Mouse (Mus musculus): ENCODE measurements at regions not wholly inside any gene's neighbourhood (a gene's known extent, or its start where the extent isn't known, plus 50 kb on each side); places are given as distances from the start of the nearest gene placed in this dataset.

- H3K4me3 ChIP-seq (replicated peaks; ENCODE audit: extremely low read depth, low read depth, low read length), result no peak overlapping the region
- DNase-seq, result no peak
- 71% methylated on average over 4 of the region's 4 CpGs for WGBS
- TF ChIP-seq POLR2A (IDR thresholded peaks at IDR 0.05; ENCODE audit: borderline replicate concordance, extremely low read depth, low read depth, low read length) (no peak), CTCF (IDR thresholded peaks at IDR 0.05; ENCODE audit: insufficient read depth, low read length) (no peak)
- no peaks in the 10 kb centered on the region for H3K4me1 ChIP-seq (ENCODE audit: control insufficient read depth, insufficient read depth, low read length)
Measured at GRCm38 (mm10) chr3:83640433-83640832, 125.7 kb upstream of the Sfrp2 start.

GRCm38 (mm10) chr3:83663716-83664115 is 102.4 kb upstream of the Sfrp2 start:
- WGBS, result 63% methylated on average over 1 of the region's 1 CpGs
- Histone ChIP-seq H3K4me1 (ENCODE audit: control insufficient read depth, insufficient read depth, low read length) (no peaks in the 10 kb centered on the region), H3K4me3 (replicated peaks; ENCODE audit: extremely low read depth, low read depth, low read length) (no peak overlapping the region)
- DNase-seq, result no peak
- TF ChIP-seq CTCF (IDR thresholded peaks at IDR 0.05; ENCODE audit: insufficient read depth, low read length) (no peak), POLR2A (IDR thresholded peaks at IDR 0.05; ENCODE audit: borderline replicate concordance, extremely low read depth, low read depth, low read length) (no peak)

GRCm38 (mm10) chr3:83676147-83676546 is 90.0 kb upstream of the Sfrp2 start:
- TF ChIP-seq CTCF (IDR thresholded peaks at IDR 0.05; ENCODE audit: insufficient read depth, low read length), result no peak
- no peak for TF ChIP-seq POLR2A (IDR thresholded peaks at IDR 0.05; ENCODE audit: borderline replicate concordance, extremely low read depth, low read depth, low read length)
- 88% methylated on average over 5 of the region's 5 CpGs for WGBS
- Histone ChIP-seq H3K4me3 (replicated peaks; ENCODE audit: extremely low read depth, low read depth, low read length) (no peak overlapping the region), H3K4me1 (ENCODE audit: control insufficient read depth, insufficient read depth, low read length) (no peaks in the 10 kb centered on the region)
- DNase-seq, result no peak

- Histone ChIP-seq H3K4me1 (ENCODE audit: control insufficient read depth, insufficient read depth, low read length) (no peaks in the 10 kb centered on the region), H3K4me3 (replicated peaks; ENCODE audit: extremely low read depth, low read depth, low read length) (no peak overlapping the region)
- no peak for TF ChIP-seq CTCF (IDR thresholded peaks at IDR 0.05; ENCODE audit: insufficient read depth, low read length)
- no peak for TF ChIP-seq POLR2A (IDR thresholded peaks at IDR 0.05; ENCODE audit: borderline replicate concordance, extremely low read depth, low read depth, low read length)
- DNase-seq, result no peak
- WGBS, result 92% methylated on average over 15 of the region's 15 CpGs
Measured at GRCm38 (mm10) chr3:83686611-83687010, 79.5 kb upstream of the Sfrp2 start.

DNA sequence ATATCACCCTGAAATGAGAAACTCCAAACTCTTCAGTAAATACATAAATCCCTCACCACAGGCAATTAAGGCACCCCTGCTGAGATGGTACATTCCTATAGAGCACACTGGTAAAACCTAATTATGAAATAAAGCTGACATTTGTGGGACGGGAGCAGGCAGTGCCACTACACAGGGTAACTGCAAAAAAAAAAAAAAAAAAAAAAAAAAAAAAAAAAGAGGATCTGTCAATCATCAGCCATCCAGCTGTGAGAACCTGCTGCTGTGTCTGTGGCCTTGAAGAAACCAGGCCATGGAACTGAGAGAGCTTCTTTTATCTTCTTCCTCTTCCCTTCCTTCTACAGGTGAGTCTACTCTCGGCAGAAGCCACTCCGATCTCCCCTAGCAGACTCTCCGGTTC is 78.6 kb upstream of the Sfrp2 start:
- 85% methylated on average over 4 of the region's 4 CpGs for WGBS
- H3K4me3 ChIP-seq (replicated peaks; ENCODE audit: extremely low read depth, low read depth, low read length), result no peak overlapping the region
- no peak for TF ChIP-seq POLR2A (IDR thresholded peaks at IDR 0.05; ENCODE audit: borderline replicate concordance, extremely low read depth, low read depth, low read length)
- TF ChIP-seq CTCF (IDR thresholded peaks at IDR 0.05; ENCODE audit: insufficient read depth, low read length), result no peak
- no peak for DNase-seq
- no peaks in the 10 kb centered on the region for H3K4me1 ChIP-seq (ENCODE audit: control insufficient read depth, insufficient read depth, low read length)

DNA sequence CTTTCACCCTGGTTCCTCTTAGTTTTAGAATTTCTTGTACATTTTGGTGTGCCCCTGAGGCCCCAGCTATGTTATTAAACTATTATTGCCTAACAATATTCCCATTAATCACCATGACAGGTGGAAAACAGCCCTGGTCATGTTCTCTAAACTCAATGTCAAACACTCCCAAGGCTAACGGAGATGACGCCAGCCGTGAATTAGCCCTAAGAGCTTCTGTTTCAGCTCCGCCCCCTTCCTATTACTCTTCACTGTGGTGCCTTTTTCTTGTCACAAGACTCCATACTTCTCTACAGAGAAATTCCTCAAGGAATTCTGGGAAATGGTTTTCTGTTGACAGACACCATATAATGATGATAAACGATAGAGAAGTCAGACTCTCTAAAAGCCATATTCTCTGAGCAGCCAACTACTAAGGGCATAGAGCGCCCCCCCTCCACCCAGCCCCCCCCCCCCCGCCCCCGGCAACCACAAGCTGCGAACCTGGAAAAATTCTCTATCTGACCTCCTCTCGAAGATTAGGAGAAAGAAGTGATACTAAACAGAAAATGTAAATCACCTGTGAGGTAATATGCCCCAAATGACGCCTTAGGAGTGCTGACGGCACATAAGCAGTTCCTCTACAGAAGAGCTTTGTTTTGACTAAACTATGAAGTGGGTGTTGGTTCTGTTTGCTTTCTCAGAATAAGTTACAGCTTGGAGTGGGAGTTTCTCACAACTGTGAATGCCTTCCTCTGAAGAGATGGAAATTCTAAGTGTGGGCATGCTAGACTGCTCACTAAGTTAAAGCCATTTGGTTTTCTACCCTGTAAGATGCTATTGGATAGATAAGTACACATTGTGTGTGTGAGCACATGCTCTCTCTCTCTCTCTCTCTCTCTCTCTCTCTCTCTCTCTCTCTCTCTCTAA is 76.8 kb upstream of the Sfrp2 start:
- Histone ChIP-seq H3K4me1 (ENCODE audit: control insufficient read depth, insufficient read depth, low read length) (no peaks in the 10 kb centered on the region), H3K4me3 (replicated peaks; ENCODE audit: extremely low read depth, low read depth, low read length) (no peak overlapping the region)
- TF ChIP-seq CTCF (IDR thresholded peaks at IDR 0.05; ENCODE audit: insufficient read depth, low read length), result no peak
- no peak for TF ChIP-seq POLR2A (IDR thresholded peaks at IDR 0.05; ENCODE audit: borderline replicate concordance, extremely low read depth, low read depth, low read length)
- WGBS, result 53% methylated on average over 12 of the region's 12 CpGs
- no peak for DNase-seq

DNA sequence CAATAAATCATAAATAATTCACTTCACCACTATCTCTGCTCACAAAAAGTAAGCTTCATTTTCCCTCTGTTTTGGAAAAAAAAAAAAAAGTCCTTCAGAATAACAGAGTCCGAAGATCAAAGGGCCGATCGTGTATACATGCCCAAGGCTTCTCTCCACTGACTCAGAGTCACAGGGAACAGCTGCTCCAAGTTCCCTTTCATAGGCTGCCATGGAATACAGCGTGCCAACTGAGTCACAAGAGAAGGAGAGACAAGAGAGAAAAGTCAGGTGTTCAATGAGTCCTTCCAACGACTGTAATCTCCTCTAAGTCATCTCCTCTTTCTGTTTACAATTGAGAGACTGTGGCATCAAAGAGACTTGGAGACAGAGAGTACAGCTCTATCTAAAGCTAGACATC is 71.6 kb upstream of the Sfrp2 start:
- no peak for DNase-seq
- 35% methylated on average over 5 of the region's 5 CpGs for WGBS
- Histone ChIP-seq H3K4me1 (ENCODE audit: control insufficient read depth, insufficient read depth, low read length) (no peaks in the 10 kb centered on the region), H3K4me3 (replicated peaks; ENCODE audit: extremely low read depth, low read depth, low read length) (no peak overlapping the region)
- no peak for TF ChIP-seq CTCF (IDR thresholded peaks at IDR 0.05; ENCODE audit: insufficient read depth, low read length)
- TF ChIP-seq POLR2A (IDR thresholded peaks at IDR 0.05; ENCODE audit: borderline replicate concordance, extremely low read depth, low read depth, low read length), result no peak

GRCm38 (mm10) chr3:83699751-83700150 is 66.4 kb upstream of the Sfrp2 start:
- no peaks in the 10 kb centered on the region for H3K4me1 ChIP-seq (ENCODE audit: control insufficient read depth, insufficient read depth, low read length)
- TF ChIP-seq CTCF (IDR thresholded peaks at IDR 0.05; ENCODE audit: insufficient read depth, low read length) (no peak), POLR2A (IDR thresholded peaks at IDR 0.05; ENCODE audit: borderline replicate concordance, extremely low read depth, low read depth, low read length) (no peak)
- WGBS, result 86% methylated on average over 3 of the region's 3 CpGs
- H3K4me3 ChIP-seq (replicated peaks; ENCODE audit: extremely low read depth, low read depth, low read length), result no peak overlapping the region
- no peak for DNase-seq

- peak; percentile 56 for TF ChIP-seq CTCF (IDR thresholded peaks at IDR 0.05; ENCODE audit: insufficient read depth, low read length)
- TF ChIP-seq POLR2A (IDR thresholded peaks at IDR 0.05; ENCODE audit: borderline replicate concordance, extremely low read depth, low read depth, low read length), result no peak
- 44% methylated on average over 1 of the region's 1 CpGs for WGBS
- peak; percentile 33 for DNase-seq
- no peak overlapping the region for H3K4me3 ChIP-seq (replicated peaks; ENCODE audit: extremely low read depth, low read depth, low read length)
- no peaks in the 10 kb centered on the region for H3K4me1 ChIP-seq (ENCODE audit: control insufficient read depth, insufficient read depth, low read length)
Measured at GRCm38 (mm10) chr3:83701075-83701474, 65.0 kb upstream of the Sfrp2 start.

- TF ChIP-seq CTCF (IDR thresholded peaks at IDR 0.05; ENCODE audit: insufficient read depth, low read length), result no peak
- TF ChIP-seq POLR2A (IDR thresholded peaks at IDR 0.05; ENCODE audit: borderline replicate concordance, extremely low read depth, low read depth, low read length), result no peak
- DNase-seq, result no peak
- no peak overlapping the region for H3K4me3 ChIP-seq (replicated peaks; ENCODE audit: extremely low read depth, low read depth, low read length)
- 69% methylated on average over 11 of the region's 11 CpGs for WGBS
- H3K4me1 ChIP-seq (ENCODE audit: control insufficient read depth, insufficient read depth, low read length), result no peaks in the 10 kb centered on the region
Measured at GRCm38 (mm10) chr3:83704559-83704958, 61.6 kb upstream of the Sfrp2 start.
